Mouse (Mus musculus) intestine, embryonic 16.5 days (tissue): Measurements from ENCODE around the gene Gga2. TPM values are rescaled to one million over a fixed set of nuclear protein-coding genes. Genes with fewer than 3 reads are reported as not detected.
A peak's percentile ranks its signal among the peaks of the same experiment; 100 is the strongest.

Experiments used
- ATAC-seq: fragments of 200-750 bp; cut with Nextera tagmentation; 2 replicates; pipeline ENCODE4 v1.8.0; 2017; ENCODE audit warnings: moderate TSS enrichment, moderate library complexity
- H3K27ac ChIP-seq: fragments of 300-500 bp; sonication (generic); 2 replicates; pipeline ENCODE4 v1.5.1; 2014; ENCODE audit warnings: mild to moderate bottlenecking, low read length
- H3K27me3 ChIP-seq: fragments of 300-500 bp; sonication (generic); replicated peaks from 2 replicates; pipeline ENCODE4 v1.6.1; 2014; ENCODE audit warnings: low read length, control low read depth, mixed read lengths; ENCODE audit not compliant: control insufficient read depth, insufficient read depth
- H3K36me3 ChIP-seq: fragments of 300-500 bp; sonication (generic); 2 replicates; pipeline ENCODE4 v1.6.1; 2014; ENCODE audit warnings: low read length, control low read depth; ENCODE audit not compliant: control insufficient read depth, insufficient read depth
- H3K4me1 ChIP-seq: fragments of 300-500 bp; sonication (generic); 2 replicates; pipeline ENCODE4 v1.6.1; 2014; ENCODE audit warnings: low read length, control low read depth, mixed read lengths; ENCODE audit not compliant: control insufficient read depth, insufficient read depth
- H3K4me2 ChIP-seq: fragments of 300-500 bp; sonication (generic); 2 replicates; pipeline ENCODE4 v1.6.1; 2014; ENCODE audit warnings: low read depth, low read length, control low read depth
- H3K4me3 ChIP-seq: fragments of 300-500 bp; sonication (generic); 2 replicates; pipeline ENCODE4 v1.5.1; 2014; ENCODE audit warnings: mild to moderate bottlenecking, low read length
- H3K9ac ChIP-seq: fragments of 300-500 bp; sonication (generic); 2 replicates; pipeline ENCODE4 v1.6.1; 2014; ENCODE audit warnings: low read depth, low read length
- H3K9me3 ChIP-seq: fragments of 300-500 bp; sonication (generic); 2 replicates; pipeline ENCODE4 v1.6.1; 2016; ENCODE audit warnings: low read length, control low read depth; ENCODE audit not compliant: control insufficient read depth
- WGBS: fragments of 180-500 bp; shearing (Covaris S2); extraction: QIAGEN DNeasy Blood & Tissue Kit; methylation state at CpG from one replicate; pipeline ENCODE4 v1.1.7; 2014; 5-methylcytosine and 5-hydroxymethylcytosine counted together
- polyA plus RNA-seq: library from polyadenylated mRNA; unstranded; fragments of >200 nt; fragmentation: Nextera tagmentation; extraction: Ambion mirVana; gene quantifications from 2 replicates; pipeline ENCODE4 v1.2.1, GENCODE M21; 2015

Gene Gga2
- polyA plus RNA-seq, result 118 and 132 TPM in 2 replicates

- H3K9me3 ChIP-seq, result no peaks in the 10 kb centered on the region
- H3K4me1 ChIP-seq, result peaks cover 28% of the 10 kb centered on the region
- peak within 1 kb of the TSS; percentile 68 for H3K27ac ChIP-seq
- under 1% methylated on average over 50 of the region's 50 CpGs for WGBS
- H3K9ac ChIP-seq, result peak within 1 kb of the TSS; percentile 87
- H3K4me3 ChIP-seq, result peak within 1 kb of the TSS; percentile 82
- H3K36me3 ChIP-seq, result no peaks in the 10 kb centered on the region
- ATAC-seq, result peak; percentile 78
- peak within 1 kb of the TSS; percentile 85 for H3K4me2 ChIP-seq
- no peaks in the 10 kb centered on the region for H3K27me3 ChIP-seq
Observed at GRCm38 (mm10) chr7:122020667-122021354, at the start of gene Gga2. Gga2 (minus strand) TSS chr7:122021222.

GRCm38 (mm10) chr7:122067517-122068381, 46.7 kb upstream of the Gga2 start:
- Histone ChIP-seq H3K27ac (peak overlapping the region; percentile 94), H3K9me3 (no peaks in the 10 kb centered on the region), H3K4me1 (peaks cover 21% of the 10 kb centered on the region), H3K27me3 (no peaks in the 10 kb centered on the region), H3K9ac (peak overlapping the region; percentile 98), H3K36me3 (peaks cover 7% of the 10 kb centered on the region; the same call in 1 of the 2 replicates), H3K4me3 (peak overlapping the region; percentile 99), H3K4me2 (peak overlapping the region; percentile 66)
- ATAC-seq, result no peak; the same call in 1 of the 2 replicates
- under 1% methylated on average over 58 of the region's 58 CpGs for WGBS

GRCm38 (mm10) chr7:122066945-122067516, 46.0 kb upstream of the Gga2 start, which contains the start of the genes Ubfd1 and Ears2:
Ubfd1 (plus strand) TSS chr7:122067175.
Ears2 (minus strand) TSS chr7:122067263.
- Histone ChIP-seq H3K36me3 (peaks cover 6% of the 10 kb centered on the region), H3K27me3 (no peaks in the 10 kb centered on the region), H3K4me1 (peaks cover 19% of the 10 kb centered on the region), H3K27ac (peak within 1 kb of the TSS; percentile 94), H3K9me3 (no peaks in the 10 kb centered on the region), H3K9ac (peak within 1 kb of the TSS; percentile 98), H3K4me3 (peak within 1 kb of the TSS; percentile 99), H3K4me2 (peak within 1 kb of the TSS; percentile 66)
- peak; percentile 99 for ATAC-seq
- under 1% methylated on average over 54 of the region's 60 CpGs for WGBS

- H3K4me1 ChIP-seq, result peaks cover 19% of the 10 kb centered on the region
- ATAC-seq, result no peak
- peak overlapping the region; percentile 56 for H3K4me2 ChIP-seq
- peak overlapping the region; percentile 98 for H3K9ac ChIP-seq
- 10% methylated on average over 31 of the region's 31 CpGs for WGBS
- H3K27ac ChIP-seq, result peak overlapping the region; percentile 94
- peak overlapping the region; percentile 99 for H3K4me3 ChIP-seq
- no peaks in the 10 kb centered on the region for H3K27me3 ChIP-seq
- peaks cover 4% of the 10 kb centered on the region; the same call in 1 of the 2 replicates for H3K36me3 ChIP-seq
- no peaks in the 10 kb centered on the region for H3K9me3 ChIP-seq
Observed at GRCm38 (mm10) chr7:122066102-122066944, 45.3 kb upstream of the Gga2 start.

GRCm38 (mm10) chr7:122065656-122066055, 44.6 kb upstream of the Gga2 start:
- no peaks in the 10 kb centered on the region for H3K27me3 ChIP-seq
- peaks cover 19% of the 10 kb centered on the region for H3K4me1 ChIP-seq
- H3K36me3 ChIP-seq, result peaks cover 4% of the 10 kb centered on the region; the same call in 1 of the 2 replicates
- no peaks in the 10 kb centered on the region for H3K9me3 ChIP-seq
- no peak for ATAC-seq
- peak overlapping the region; percentile 56 for H3K4me2 ChIP-seq
- peak overlapping the region; percentile 94; the same call in 1 of the 2 replicates for H3K27ac ChIP-seq
- peak overlapping the region; percentile 98; the same call in 1 of the 2 replicates for H3K9ac ChIP-seq
- 53% methylated on average over 1 of the region's 1 CpGs for WGBS
- H3K4me3 ChIP-seq, result peak overlapping the region; percentile 99; the same call in 1 of the 2 replicates

GRCm38 (mm10) chr7:122056633-122057032, 35.6 kb upstream of the Gga2 start:
- WGBS, result 84% methylated on average over 5 of the region's 5 CpGs
- H3K36me3 ChIP-seq, result peaks cover 10% of the 10 kb centered on the region
- H3K4me3 ChIP-seq, result no peak overlapping the region
- H3K4me2 ChIP-seq, result no peak overlapping the region
- ATAC-seq, result no peak; the same call in 1 of the 2 replicates
- no peaks in the 10 kb centered on the region for H3K27me3 ChIP-seq
- H3K9ac ChIP-seq, result no peak overlapping the region
- no peaks in the 10 kb centered on the region for H3K9me3 ChIP-seq
- H3K27ac ChIP-seq, result no peak overlapping the region
- H3K4me1 ChIP-seq, result no peaks in the 10 kb centered on the region

- Histone ChIP-seq H3K9me3 (no peaks in the 10 kb centered on the region), H3K4me2 (no peak overlapping the region), H3K27ac (no peak overlapping the region), H3K4me1 (peaks cover 6% of the 10 kb centered on the region; the same call in 1 of the 2 replicates), H3K4me3 (no peak overlapping the region), H3K27me3 (no peaks in the 10 kb centered on the region), H3K36me3 (no peaks in the 10 kb centered on the region), H3K9ac (no peak overlapping the region)
- ATAC-seq, result no peak
- WGBS, result 72% methylated on average over 1 of the region's 1 CpGs
Observed at GRCm38 (mm10) chr7:122050834-122051233, 29.8 kb upstream of the Gga2 start.

- ATAC-seq, result no peak
- no peaks in the 10 kb centered on the region for H3K9me3 ChIP-seq
- H3K4me2 ChIP-seq, result no peak overlapping the region
- H3K36me3 ChIP-seq, result no peaks in the 10 kb centered on the region
- H3K4me1 ChIP-seq, result peaks cover 11% of the 10 kb centered on the region
- no peaks in the 10 kb centered on the region for H3K27me3 ChIP-seq
- WGBS, result 91% methylated on average over 9 of the region's 9 CpGs
- no peak overlapping the region for H3K27ac ChIP-seq
- H3K4me3 ChIP-seq, result no peak overlapping the region
- H3K9ac ChIP-seq, result no peak overlapping the region
Observed at GRCm38 (mm10) chr7:122048191-122048590, 27.2 kb upstream of the Gga2 start.
